Mouse (Mus musculus) brain, embryonic 14.5 days (tissue): ENCODE measurements at regions not wholly inside any gene's neighbourhood (a gene's known extent, or its start where the extent isn't known, plus 50 kb on each side); places are given as distances from the start of the nearest gene placed in this dataset.

ENCODE experiments used
- CTCF ChIP-seq: fragments of 200-500 bp; IDR thresholded peaks from 2 replicates; pipeline ENCODE4 v1.5.1; 2012; ENCODE audit warnings: inconsistent platforms, mild to moderate bottlenecking, moderate library complexity, borderline replicate concordance; ENCODE audit not compliant: insufficient read depth, insufficient read length; ENCODE audit errors: extremely low read depth
- POLR2A ChIP-seq: fragments of 200-500 bp; IDR thresholded peaks from 2 replicates; pipeline ENCODE4 v1.6.1; 2012; ENCODE audit warnings: mild to moderate bottlenecking, inconsistent platforms, borderline replicate concordance; ENCODE audit not compliant: poor library complexity, insufficient read depth, insufficient read length, severe bottlenecking; ENCODE audit errors: extremely low read depth

GRCm38 (mm10) chr8:28400141-28400540 lies 952.7 kb downstream of the Poteg start:
- no peak for TF ChIP-seq POLR2A
- no peak for TF ChIP-seq CTCF
